Mouse (Mus musculus) monocyte, adult 5-6 weeks (primary cell): ENCODE results near the gene Zfp809. TPM values are rescaled to one million over a fixed set of nuclear protein-coding genes. Genes with fewer than 3 reads are reported as not detected.

Experiments used
- ATAC-seq: fragments of 153-309, 156-312 bp; replicated peaks from 2 replicates; pipeline ENCODE4 v1.8.0; 2017; ENCODE audit warnings: mild to moderate bottlenecking; ENCODE audit not compliant: low TSS enrichment, insufficient number of reproducible peaks, severe bottlenecking, poor library complexity, low FRiP score
- total RNA-seq: library from RNA; stranded (forward); fragments of 200-1000, 200-491, 200-594 nt; gene quantifications from 3 replicates; pipeline ENCODE4 v1.2.3, GENCODE M21; 2017

The Zfp809 gene
- total RNA-seq, 1 experiment from 2014 or later, result 27.3 TPM

DNA sequence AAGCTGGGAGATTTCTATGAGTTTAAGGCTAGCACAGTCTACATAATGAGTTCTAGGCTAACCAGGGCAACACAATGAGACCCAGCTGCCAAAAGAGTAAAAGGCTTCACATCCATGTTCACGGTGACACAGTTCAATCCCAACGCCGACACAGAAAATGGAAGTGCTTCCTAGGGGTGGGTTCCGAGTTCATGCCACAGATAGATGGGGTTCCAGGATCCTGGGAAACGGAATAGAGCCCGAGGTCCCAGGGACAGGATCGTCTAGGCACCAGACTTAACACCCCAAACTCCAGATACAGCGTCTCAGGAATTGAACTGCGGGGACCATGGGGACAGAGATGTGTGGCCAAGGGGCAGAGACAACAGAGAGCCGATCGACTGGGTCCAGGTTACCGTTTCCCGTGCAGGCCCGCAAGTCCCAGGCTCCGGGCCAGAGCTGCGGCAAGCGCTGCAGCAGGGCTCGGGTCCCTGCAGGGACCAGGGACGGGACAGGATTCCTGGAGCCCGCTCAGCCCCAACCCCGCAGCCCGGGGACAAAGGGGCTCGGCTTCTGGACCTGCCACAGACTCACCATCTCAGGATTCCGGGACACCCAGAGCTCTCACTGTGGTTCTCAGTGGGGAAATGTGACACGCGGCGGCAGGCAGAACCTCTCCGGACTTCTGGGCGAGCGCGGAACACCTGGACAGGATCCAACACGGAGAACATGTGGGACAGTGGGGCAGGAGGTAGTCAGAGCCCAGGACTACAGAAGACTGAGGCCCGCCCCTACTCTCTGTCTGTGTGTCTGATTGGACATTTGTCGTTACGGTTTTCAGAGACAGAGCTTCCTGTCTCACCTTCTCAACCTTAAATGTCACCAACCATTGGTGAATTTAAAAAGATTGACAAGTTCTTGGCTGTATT lies 33.9 kb downstream of the Zfp809 start, which contains the start of gene Zfp599:
Gene Zfp599 (minus strand): TSS at position 712 of the 908 bp plus-strand sequence.
- ATAC-seq, result peak; percentile 79

- ATAC-seq, result no peak
Measured at GRCm38 (mm10) chr9:22260092-22260422, 34.5 kb downstream of the Zfp809 start.

- ATAC-seq, result no peak
Measured at GRCm38 (mm10) chr9:22261594-22261993, 36.1 kb downstream of the Zfp809 start.

GRCm38 (mm10) chr9:22262611-22263010 lies 37.1 kb downstream of the Zfp809 start:
- ATAC-seq, result no peak

DNA sequence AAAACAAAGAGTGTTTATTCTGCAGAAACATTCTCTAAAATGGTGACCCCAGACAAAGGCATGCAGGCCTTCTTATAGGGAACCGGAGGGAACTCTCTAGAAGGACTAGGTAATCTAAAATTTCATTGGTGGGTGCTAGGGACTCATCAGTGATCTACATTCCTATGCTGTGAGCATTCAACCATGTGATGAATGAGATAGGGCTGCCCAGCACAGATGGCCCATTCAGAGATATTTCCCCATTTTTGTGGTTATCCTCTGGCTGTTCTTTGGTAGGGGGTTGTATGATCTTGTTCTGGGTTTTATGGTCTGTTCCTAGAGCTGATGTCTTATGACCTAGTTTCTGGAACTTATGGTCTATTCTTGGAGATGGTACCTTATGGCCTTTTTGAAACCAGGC lies 43.4 kb downstream of the Zfp809 start:
- ATAC-seq, result no peak

- no peak for ATAC-seq
Measured at GRCm38 (mm10) chr9:22278733-22279132, 53.2 kb downstream of the Zfp809 start.

Other genes starting within 250 kb of the Zfp809 start
- 0.29 TPM in 1 of 3 replicates, not detected in the others for gene Rgl3, start 236.3 kb upstream of the Zfp809 start, total RNA-seq
- 1.9 TPM in 1 of 3 replicates, not detected in the others for gene Ccdc151, start 223.1 kb upstream of the Zfp809 start, total RNA-seq
- 49.4 to 96.0 TPM (median 60.8 TPM) in 3 replicates for gene Prkcsh, start 222.9 kb upstream of the Zfp809 start, total RNA-seq
- gene Elavl3, start 173.7 kb upstream of the Zfp809 start, total RNA-seq, result not detected in 3 replicates
- gene Gm49318, start 154.5 kb upstream of the Zfp809 start, total RNA-seq, result not detected in 3 replicates
- gene Zfp653, start 154.3 kb upstream of the Zfp809 start, total RNA-seq, result 8.5 to 13.4 TPM (median 13.1 TPM) in 3 replicates
- 7.4 to 18.5 TPM (median 15.5 TPM) in 3 replicates for gene Ecsit, start 140.3 kb upstream of the Zfp809 start, total RNA-seq
- gene Cnn1, start 126.5 kb upstream of the Zfp809 start, total RNA-seq, result not detected in 3 replicates
- 22.0 to 30.4 TPM (median 24.7 TPM) in 3 replicates for gene Elof1, start 108.5 kb upstream of the Zfp809 start, total RNA-seq
- 24.2 to 38.4 TPM (median 30.8 TPM) in 3 replicates for gene Acp5, start 90.0 kb upstream of the Zfp809 start, total RNA-seq
- gene Pigyl, start 68.9 kb upstream of the Zfp809 start, total RNA-seq, result 11.5 to 20.1 TPM (median 15.5 TPM) in 3 replicates
- not detected in 3 replicates for gene Zfp872, start 37.6 kb upstream of the Zfp809 start, total RNA-seq
- gene Zfp599, start 34.2 kb downstream of the Zfp809 start, total RNA-seq, result 0.29 to 2.5 TPM (median 2.2 TPM) in 3 replicates
- 20.8 to 34.3 TPM (median 31.1 TPM) in 3 replicates for gene Zfp810, start 81.9 kb downstream of the Zfp809 start, total RNA-seq
- 0.85 to 3.8 TPM (median 1.5 TPM) in 3 replicates for gene Anln, start 163.5 kb downstream of the Zfp809 start, total RNA-seq
- gene 9530077C05Rik, start 185.8 kb downstream of the Zfp809 start, total RNA-seq, result 0.97 TPM in 1 of 3 replicates, not detected in the others
- gene Gm17545, start 228.6 kb downstream of the Zfp809 start, total RNA-seq, result not detected in 3 replicates
- gene Rp9, start 244.0 kb downstream of the Zfp809 start, total RNA-seq, result 99.7 to 169 TPM (median 157 TPM) in 3 replicates